Mouse (Mus musculus) thymus, postnatal 36 days (tissue): ENCODE measurements at regions not wholly inside any gene's neighbourhood (a gene's known extent, or its start where the extent isn't known, plus 50 kb on each side); places are given as distances from the start of the nearest gene placed in this dataset.

Source experiments
- DNase-seq, 2 experiments: peaks; one replicate each; pipeline ENCODE4 v3.0.0; 2022; ENCODE audit warnings: mixed read lengths in 2 of 2

DNA sequence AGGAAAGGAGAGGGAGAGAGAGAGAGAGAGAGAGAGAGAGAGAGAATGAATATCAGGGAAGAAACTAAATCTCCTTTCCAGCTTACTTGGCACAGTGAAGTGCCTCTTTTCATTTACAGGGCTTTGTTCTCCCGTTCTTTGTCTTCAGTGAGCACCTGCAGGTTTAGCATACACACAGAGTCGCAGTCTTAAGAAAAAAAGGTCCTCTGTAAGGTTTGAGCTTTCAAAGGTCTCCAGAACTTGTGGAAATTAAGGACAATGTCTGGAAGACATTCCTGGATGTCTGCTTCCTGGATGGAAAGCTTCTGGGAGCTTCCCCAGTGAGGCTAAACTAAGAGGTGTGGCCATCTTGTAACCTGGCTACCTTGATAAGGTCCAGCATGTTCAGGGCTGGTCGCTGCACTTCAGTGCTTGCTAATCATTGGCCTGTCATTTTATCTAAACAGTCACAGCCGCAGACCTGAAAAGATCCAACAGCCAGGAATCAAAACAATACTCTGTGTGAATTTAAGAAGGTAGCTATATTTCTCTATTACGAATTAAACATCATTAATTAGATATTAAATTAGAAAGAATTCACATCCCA lies 113.1 kb upstream of the Ralgapa2 start:
- DNase-seq = no peak

DNA sequence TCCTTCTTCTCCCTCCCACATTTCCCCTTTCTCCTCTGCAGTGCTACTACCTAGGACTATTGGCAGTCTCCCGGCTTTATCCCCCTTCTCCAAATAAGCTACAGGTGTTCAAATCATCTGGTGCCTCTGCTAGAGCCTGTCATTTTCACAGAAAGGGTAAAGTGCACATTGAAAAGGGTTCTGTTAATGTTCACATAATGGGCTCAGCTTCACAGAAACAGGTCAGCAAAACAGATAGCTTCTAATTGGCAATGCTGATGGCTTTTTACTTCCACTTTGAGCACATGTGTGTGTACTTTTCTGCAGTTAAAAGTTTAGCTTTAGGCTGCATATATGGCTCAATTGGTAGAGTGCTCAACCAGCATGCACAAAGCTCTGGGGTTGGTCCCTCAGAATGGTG lies 114.4 kb upstream of the Ralgapa2 start:
- no peak for DNase-seq

DNA sequence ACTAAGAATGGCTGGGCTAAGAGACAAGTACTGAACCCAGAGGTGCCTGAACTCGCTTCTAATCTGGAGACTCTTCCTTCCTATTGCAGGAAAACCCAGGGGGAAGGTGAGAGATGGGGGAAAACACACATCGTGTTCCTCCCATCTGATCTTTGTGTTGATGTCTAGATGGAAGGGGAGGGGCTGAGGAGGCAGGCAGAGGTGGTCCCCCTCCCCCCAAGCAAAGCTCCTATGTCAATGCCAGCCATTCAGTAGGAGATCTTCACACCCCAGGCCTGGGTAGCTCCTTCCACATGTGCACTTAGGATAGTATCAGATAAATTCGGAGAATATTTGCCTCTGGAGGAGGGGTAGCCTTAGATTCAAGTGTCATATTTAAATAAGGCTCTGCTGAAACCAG lies 118.0 kb upstream of the Ralgapa2 start:
- no peak for DNase-seq

DNA sequence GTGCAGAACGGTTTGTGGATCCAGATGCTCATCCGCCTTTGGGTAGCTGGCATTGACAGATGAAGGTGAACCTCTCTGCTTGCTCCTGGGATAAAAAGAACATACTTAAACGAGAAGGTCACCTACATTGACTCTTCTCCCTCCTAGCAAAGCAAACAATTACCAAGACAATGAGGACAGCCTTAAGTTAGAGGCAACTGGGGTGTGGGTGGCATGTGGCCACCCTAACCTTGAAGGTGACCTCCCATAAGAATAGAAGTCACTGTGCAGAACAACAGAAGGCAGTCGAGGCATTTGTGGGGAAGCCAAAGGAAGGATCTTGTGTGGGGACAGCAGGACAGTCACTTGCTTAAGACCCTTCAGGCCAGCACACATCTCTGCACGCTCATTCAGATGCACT lies 119.0 kb upstream of the Ralgapa2 start:
- DNase-seq = no peak

DNA sequence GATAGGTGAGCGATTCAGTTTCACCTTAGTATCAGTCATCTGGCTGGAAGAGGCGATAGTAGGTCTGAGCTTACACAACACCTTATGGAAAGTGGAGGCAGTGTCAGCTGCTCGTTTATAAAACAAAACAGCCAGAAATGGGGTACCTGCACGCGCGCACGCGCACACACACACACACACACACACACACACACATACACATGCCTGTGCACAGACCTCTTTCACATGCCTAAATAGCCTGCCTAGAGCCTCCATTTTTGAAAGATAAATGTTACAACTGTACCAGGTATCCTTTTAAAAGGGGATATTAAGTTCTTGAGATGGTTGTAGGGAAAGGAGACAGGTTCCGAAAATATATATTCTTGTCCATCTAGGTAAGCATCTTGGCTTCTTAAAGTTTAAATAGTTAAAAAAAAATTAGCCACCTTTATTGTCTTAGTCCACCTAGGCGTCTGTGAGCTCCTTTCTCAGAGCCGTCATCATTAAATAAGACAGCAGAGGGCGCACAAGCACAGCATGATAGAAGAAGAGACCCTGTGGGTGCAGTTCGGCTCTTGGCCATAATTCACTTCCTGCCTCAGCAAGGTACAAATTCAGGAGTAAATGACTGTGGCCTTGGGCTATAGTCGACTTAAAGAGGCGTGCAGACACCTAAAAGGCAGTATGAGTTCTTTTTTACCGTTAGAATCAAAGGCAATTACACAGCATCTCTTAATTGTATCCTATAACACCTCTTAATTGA lies 121.4 kb upstream of the Ralgapa2 start:
- peak; percentile 30 to 34 for DNase-seq

DNA sequence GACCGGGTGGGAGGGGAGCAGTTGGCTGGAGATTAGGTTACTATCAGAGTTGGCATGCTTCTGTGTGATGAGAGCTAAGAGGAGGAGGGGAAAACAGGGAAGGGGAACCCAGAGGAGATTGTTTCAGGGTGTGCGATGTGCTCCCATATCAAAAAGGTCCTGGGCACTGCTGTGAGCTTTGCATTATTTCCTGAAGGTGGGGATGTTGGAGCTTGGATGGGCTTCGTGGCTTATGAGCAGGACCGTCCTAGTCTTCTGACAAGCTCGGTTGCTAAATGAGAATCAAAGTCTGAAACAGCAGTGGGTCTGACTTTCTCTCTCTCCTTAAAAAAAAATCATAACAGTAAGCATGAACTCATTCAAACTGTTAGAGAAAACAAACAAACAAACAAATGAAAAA lies 125.4 kb upstream of the Ralgapa2 start:
- no peak for DNase-seq

DNA sequence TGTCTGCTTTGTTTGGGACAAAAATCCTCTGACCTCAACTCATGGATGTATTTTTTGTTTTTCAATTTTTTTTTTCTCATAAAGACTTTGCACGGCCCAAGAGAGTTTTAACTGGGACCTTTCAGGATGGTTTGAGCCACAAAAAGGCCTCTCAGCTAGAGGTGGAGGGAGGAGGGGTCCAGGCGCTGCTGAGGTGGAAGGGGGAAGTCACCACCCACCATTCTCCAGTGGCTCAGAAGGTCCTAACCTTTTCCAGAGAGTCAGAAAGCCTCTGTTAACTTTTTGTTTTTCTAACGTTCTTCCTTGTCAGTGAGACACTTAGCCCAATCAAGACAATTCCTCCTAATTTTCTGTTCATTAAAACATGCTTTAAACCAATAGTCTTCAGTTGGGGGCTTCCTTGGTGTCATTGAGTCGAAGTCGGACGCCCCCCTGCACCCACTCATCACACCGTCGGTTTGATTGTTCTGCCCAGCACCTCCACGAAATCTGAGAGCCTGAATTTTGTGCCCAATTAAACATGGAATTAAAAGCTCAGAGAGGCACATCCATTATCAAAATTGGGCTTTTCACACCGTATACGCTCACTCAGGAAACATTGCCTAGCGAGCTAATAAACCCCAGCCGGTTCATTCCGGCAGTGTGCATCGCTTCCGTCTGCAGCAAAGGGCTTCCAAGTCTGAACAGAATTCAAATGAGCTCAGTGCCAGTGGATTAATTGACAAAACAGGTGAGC lies 134.3 kb upstream of the Ralgapa2 start:
- no peak for DNase-seq

DNA sequence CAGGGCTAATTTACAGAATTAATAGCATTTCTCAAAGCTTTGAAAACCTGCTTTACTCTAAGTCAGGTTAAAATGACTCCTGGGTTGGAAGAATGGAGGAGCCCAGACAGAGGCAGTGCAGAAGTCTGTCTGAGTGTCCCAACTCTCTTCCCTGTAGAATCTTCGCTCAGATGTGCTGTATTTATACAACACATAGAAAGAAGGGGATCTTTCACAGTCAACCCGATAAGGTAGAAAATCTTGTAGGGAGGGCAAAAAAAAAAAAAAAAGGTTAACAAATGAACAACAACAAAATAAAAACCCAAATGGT lies 134.8 kb upstream of the Ralgapa2 start:
- DNase-seq = no peak

DNA sequence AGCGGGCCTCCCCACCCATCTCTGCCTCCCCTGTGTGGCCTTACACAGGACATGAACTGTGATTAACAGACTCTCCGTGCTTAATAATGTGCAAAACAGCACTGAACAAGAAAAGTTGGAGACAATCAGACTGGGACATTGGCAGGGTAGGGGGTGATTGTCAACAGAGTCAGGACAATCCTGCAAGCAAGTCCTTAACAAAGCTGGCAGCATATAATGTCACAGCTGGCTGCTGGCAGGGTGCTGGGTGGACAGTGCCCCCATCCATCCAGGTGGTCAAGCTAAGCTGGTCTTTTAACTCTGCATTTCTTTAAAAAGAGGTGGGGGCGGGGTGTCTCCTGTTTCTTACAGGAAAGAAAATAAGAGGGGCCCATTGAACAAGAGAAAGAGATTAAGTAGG lies 149.2 kb upstream of the Ralgapa2 start:
- DNase-seq = no peak

DNA sequence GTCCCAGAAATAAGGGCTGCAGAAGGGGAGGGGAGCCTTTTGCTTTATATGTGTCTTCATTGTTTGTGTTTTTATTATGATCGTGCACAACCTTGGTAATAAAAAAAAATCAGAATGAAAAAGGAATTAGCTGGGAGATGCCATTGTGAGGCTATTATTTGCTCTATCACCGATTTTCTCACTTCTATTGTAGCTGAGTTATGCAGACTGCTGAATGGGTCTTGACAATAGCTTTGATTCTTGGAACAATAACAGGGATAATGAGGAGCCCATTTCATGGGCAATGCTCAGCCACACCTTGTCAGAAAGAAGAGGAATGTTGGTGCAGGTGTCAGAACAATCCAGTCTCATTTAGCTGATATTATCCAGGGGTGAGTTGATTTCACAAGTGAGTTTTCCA lies 160.6 kb upstream of the Ralgapa2 start:
- no peak for DNase-seq

DNA sequence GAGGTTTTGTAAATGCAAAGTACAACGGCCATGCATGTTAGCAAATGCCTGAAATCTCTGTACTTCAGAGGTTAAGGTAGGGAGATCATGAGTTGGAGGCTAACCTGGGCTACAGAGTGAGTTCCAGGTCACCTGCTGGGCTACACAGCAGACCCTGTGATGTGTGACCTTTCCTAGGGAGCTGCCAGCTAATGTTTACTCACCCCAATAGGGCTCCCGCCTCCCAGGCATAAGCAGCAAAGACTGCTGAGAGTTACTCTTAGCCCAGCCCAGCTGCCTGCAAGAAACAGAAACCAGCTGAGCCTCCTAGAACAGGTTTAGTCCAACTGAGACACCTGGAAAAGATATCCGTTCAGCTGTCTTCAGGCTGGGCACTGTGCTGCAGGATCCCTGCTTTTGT lies 169.8 kb upstream of the Ralgapa2 start:
- no peak for DNase-seq

DNA sequence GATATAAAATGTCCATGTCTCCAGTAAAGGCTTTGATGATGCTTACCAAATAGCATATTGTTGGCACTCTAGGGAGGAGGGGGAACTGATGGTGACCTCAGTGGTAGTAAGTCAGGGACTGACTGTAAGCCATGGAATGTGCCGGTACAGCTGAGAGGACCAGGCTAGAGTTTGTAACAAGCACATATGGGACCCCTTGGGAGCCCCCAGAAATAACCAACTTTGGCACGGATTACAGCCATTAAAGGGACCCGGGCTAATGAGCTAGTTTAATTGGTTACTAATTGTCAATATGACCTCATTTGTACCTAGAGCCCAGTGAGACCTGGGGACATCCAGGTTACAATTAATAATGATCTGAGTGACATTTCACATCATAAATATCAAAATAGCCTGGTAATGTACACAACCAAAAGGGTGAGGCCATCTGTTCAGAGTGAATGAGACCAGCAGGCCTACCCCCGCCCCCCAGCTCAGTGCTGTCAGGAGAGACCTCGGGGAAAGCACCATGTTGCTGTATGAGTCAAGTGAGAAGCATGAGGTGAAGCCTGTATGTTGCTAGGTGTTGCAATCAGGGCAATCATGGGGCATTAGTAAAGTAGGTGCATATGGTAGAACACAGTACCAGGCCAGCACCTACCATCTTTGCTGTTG lies 169.7 kb upstream of the Kiz start:
- DNase-seq = no peak

DNA sequence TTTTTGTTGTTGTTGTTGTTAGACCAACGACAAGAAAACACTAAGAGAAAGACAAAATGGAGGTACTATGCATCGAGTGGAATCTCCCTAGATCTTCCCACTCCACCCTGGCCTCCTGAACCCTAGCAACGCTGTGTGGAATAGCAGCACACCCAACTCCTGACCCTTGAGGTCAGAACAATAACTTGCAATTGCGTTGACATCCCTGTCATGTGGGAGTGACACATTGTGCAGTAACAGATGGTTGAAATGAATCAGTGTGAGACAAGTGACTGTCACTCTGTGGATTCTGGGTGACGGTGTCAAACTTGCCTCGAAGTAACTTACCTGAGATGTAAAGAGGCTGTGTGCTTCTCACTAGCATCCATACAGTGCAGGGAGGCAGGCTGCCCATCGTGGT lies 167.1 kb upstream of the Kiz start:
- no peak for DNase-seq

DNA sequence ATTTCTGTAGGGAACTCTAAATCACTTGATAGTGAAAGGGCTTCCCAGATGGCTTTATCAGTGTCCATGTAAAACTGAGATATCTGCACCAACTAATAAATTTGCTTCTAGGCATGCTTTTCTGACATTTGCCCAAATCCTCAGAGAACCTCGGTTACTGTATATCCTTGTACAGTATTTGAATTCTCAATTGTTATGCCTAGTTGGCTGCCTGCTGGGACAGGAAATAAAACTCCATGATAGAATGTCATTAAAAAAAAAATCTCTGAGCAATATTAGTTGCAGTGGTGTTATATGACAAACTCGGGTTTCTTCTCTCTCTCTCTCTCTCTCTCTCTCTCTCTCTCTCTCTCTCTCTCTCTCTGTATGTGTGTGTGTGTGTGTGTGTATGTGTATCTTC lies 162.2 kb upstream of the Kiz start:
- DNase-seq = no peak

DNA sequence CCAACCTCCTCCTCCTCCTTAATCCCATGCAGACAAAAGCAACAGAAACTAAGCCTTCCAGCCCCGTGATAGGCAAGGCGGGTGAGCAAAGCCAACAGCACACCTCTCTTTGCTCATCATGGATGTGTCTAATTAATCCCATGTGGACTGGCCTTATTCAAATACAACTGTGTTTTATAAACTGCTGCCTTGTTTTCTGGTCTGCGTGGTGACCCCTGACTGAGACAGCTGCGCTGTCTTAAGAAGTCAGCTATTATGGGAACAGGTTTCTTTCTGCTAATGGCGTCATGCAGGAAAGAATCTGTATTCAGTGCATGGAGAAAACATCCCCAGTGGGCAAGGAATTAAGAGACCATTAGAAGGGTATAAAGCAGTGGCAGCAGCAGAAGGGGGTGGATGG lies 161.6 kb upstream of the Kiz start:
- DNase-seq = no peak

DNA sequence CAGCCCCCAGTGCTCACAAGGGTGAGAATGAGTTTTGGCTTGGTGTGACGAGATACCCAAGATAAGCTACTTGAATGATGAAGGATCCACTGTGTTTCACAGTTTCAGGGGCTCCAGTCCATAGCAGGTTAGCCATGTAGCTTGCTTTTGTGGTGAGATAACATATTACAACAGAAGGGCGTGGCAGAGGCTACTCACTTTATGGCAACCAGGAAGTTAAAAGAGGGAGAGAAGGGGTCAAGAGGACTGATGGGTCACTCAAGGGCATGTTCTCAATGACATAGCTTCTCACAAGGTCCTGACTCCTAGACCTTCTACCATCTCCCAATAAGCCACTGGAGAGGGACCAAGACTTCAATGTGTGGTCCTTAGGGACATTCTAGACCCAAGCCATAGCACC lies 159.4 kb upstream of the Kiz start:
- no peak for DNase-seq

DNA sequence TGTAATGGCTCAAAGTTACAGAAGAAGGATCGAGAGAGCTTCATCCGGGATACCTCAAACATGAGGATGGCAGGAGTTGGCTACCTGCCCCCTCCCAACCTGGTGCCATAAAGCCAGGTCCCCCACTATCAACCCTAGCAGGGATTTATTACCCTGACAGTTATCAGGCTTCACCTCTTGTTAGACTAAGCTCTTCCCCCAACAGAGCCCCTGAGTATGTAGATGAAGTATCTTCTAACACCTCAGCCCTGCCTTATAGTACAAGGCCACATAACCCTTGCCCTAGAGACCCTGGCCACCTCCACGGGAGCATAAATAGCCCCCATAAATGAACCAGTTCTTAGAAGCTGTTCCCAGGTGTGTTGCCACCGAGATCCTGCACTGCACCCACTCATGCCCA lies 158.9 kb upstream of the Kiz start:
- no peak for DNase-seq

DNA sequence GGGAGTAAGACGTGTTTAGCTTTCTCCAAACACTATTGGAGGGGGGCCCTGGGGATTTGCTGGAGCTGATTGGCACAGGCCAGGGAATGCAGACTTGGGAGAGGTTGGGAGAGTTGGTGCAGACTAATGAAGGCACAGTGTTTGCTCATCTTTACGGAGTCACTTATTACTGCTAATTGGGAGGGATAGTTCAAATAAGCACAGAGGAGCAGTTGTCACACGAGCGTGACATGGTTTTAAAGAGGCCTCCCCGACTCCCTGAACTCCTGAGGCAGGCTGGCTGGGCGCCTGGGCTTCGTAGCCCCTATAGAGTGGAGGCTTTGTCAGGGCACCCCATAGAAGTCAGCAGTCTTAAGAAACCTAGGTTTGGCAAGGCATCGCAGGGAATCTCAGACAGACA lies 145.0 kb upstream of the Kiz start:
- no peak for DNase-seq

DNA sequence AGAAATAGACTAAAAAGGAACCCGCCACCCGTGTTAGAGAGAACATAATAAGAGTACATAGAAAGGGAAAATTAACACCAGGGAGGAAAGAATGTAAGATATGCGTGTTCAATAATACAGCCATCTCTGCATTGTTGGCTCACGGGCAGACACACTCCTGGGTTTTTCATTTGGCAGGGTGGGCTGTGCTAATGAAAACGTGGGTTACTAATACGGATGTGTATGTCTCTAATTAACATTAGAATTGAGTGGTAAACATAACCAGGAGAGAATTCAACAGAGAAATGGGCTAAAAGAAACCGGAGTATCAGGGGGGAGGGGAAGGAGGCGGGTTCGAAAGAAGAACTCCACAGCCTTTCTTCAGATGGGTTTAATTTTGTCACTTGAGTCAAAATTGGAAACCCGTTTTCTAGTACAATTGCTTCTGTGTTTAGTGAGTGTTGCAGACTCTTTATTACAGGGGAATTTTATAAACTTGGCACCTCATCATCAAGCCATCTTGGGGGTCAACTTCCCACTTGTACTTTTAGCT lies 134.4 kb upstream of the Kiz start:
- DNase-seq = no peak

DNA sequence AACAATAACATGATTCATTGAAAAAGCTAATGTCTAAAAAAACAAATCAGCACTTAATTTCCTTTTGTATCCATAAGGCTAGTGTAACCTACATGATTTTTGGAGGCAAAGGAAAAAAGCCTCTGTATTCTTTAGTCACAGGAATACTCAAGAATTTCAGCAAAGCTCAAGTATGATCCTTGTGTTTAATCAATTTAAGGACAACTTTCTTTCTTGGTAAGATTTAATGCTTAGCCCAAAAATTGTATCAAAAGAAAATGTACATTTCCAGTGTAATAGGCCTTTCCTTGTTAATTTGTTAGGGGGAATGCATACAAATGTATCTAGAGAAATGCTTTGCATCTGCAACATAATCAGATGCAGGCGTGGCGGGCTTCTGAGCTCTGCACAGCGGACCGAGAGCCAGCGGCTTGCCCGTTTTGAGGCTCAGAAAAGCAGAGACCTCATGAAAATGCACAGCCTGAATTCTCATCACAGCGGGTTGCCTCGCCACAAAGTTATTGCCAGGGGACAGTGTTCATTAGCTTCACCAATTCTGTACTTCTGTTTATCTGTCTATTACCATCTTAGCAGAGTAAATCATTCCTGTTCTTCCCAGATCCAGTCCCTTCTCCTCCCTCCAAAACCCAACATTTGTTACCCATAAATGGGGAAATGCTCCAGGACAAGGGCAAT lies 133.2 kb upstream of the Kiz start:
- DNase-seq = no peak

DNA sequence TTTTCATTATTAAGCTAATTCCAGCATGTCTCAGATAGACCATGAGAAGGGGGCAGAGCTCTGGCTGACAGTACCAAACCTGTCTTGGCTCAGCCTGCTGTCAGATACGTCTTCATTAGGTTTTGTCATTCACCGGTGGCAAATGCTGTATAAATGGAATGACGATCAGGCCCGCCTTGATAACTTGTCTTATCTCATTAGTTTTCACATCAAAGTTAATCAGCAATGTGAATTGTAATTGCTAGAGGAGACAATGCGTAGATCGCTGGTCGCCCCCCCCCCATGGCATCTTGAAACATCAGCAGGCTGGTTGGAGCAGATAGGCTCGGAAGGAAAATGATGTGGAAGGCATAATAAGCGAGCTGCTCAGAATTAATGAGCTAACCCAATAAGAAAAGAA lies 132.5 kb upstream of the Kiz start:
- DNase-seq = no peak

DNA sequence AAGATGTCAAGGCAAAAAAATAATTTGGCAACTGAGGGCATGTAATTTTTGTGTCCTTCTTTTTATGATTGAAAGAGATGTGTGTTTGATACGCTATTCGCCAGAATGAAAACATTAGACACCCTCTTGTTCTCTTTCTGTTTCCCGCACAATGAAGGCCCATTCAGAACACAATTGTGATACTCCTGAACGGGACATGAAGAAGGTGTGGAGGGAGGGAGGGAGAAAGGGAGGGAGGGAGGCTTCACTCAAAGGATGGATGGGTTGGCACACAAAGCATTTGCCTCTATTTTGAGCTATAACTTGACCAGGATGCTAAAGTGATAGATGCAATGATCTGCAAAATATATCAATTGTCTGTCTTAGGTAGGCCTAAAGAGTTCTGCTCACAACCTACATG lies 132.0 kb upstream of the Kiz start:
- no peak for DNase-seq

DNA sequence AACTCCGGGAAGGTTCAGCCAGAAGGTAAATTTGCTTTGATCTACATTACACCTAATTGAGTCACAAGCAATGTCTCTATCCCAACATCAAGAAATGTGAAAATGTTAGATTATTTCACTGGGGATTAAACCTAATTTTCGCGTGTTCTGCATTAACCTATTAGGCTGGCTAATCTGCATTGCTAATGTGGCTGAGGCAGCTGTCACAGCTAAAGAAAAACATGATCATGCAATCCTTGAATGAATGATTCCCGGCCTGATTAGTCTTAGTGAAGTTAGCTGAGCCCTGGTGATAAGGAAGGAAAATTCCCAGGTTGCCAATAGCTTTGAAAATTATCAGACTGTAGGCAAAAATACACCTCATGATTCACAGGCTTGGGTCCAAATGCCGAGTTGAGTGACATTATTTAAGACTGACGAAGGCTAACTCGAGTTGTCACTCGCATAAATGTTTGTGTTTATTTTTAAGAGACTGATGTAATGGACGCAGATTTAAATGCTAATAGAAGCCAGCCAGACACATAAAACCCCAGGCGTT lies 131.5 kb upstream of the Kiz start:
- DNase-seq = no peak
